Mouse (Mus musculus): ENCODE data around the gene Iqgap2.

GRCm38 (mm10) chr13:95912157-95913045, 20.7 kb upstream of the Iqgap2 start:
- TF ChIP-seq GATA1 (IDR thresholded peaks at IDR 0.05; ENCODE audit: low read length) = no peak
- no peak for TF ChIP-seq TAL1 (IDR thresholded peaks at IDR 0.05; ENCODE audit: low read length)
